Mouse (Mus musculus) G1E-ER4 (cell line): ENCODE measurements around the gene Mov10. TPM values are rescaled to one million over a fixed set of nuclear protein-coding genes. Genes with fewer than 3 reads are reported as not detected.

Experiments
- GATA1 ChIP-seq: IDR thresholded peaks from one replicate; pipeline ENCODE4 v1.8.0; 2012; ENCODE audit warnings: low read length, inconsistent platforms
- polyA plus RNA-seq: library from polyadenylated mRNA; stranded (reverse); fragments of >175 nt; gene quantifications from 2 replicates; pipeline ENCODE4 v1.2.3, GENCODE M21; 2012

Gene Mov10
- polyA plus RNA-seq, 1 experiment = 42.9 TPM

- no peak for TF ChIP-seq GATA1
Measured at GRCm38 (mm10) chr3:104791017-104791416, 27.3 kb downstream of the Mov10 start.

GRCm38 (mm10) chr3:104790401-104790937, 27.9 kb downstream of the Mov10 start:
- TF ChIP-seq GATA1 = no peak

- TF ChIP-seq GATA1 = no peak
Measured at GRCm38 (mm10) chr3:104789822-104790221, 28.5 kb downstream of the Mov10 start.

GRCm38 (mm10) chr3:104789312-104789605, 29.1 kb downstream of the Mov10 start:
- no peak for TF ChIP-seq GATA1

- TF ChIP-seq GATA1 = no peak
Measured at GRCm38 (mm10) chr3:104788561-104789311, 29.6 kb downstream of the Mov10 start.

- no peak for TF ChIP-seq GATA1
Measured at GRCm38 (mm10) chr3:104788075-104788474, 30.3 kb downstream of the Mov10 start, which contains the start of gene Rhoc. Gene Rhoc, plus strand, starts transcription at chr3:104788375.

GRCm38 (mm10) chr3:104785284-104785683, 33.1 kb downstream of the Mov10 start:
- no peak for TF ChIP-seq GATA1

- TF ChIP-seq GATA1 = no peak
Measured at GRCm38 (mm10) chr3:104783971-104784500, 34.3 kb downstream of the Mov10 start.

GRCm38 (mm10) chr3:104782061-104782681, 36.2 kb downstream of the Mov10 start:
- TF ChIP-seq GATA1 = no peak

- no peak for TF ChIP-seq GATA1
Measured at GRCm38 (mm10) chr3:104781471-104781903, 36.9 kb downstream of the Mov10 start, which contains the start of gene Fam19a3. Gene Fam19a3, minus strand, starts transcription at chr3:104781840.

- TF ChIP-seq GATA1 = no peak
Measured at GRCm38 (mm10) chr3:104780561-104781420, 37.6 kb downstream of the Mov10 start, which contains the start of gene Ppm1j. Gene Ppm1j, plus strand, starts transcription at chr3:104781056.

- TF ChIP-seq GATA1 = no peak
Measured at GRCm38 (mm10) chr3:104779949-104780348, 38.4 kb downstream of the Mov10 start.

- no peak for TF ChIP-seq GATA1
Measured at GRCm38 (mm10) chr3:104777342-104777741, 41.0 kb downstream of the Mov10 start.

- no peak for TF ChIP-seq GATA1
Measured at GRCm38 (mm10) chr3:104773301-104773700, 45.1 kb downstream of the Mov10 start.

GRCm38 (mm10) chr3:104771460-104771859, 46.9 kb downstream of the Mov10 start:
- TF ChIP-seq GATA1 = no peak
